Mouse (Mus musculus) megakaryocyte-erythroid progenitor cell, adult 5-6 weeks (primary cell): ENCODE results near the gene Rab44. TPM values are rescaled to one million over a fixed set of nuclear protein-coding genes. Genes with fewer than 3 reads are reported as not detected.

Experiments used
- ATAC-seq: replicated peaks from 2 replicates; pipeline ENCODE4 v1.8.0; 2016; ENCODE audit warnings: mild to moderate bottlenecking, inconsistent platforms; ENCODE audit not compliant: severe bottlenecking, poor library complexity, low FRiP score, low TSS enrichment
- total RNA-seq, 2 experiments: library from RNA; stranded (forward) in 1 of 2; stranded (reverse) in 1 of 2; fragments of 200-1000, 215-1000 nt in 1 of 2; fragments of >200 nt in 1 of 2; fragmentation: Nextera tagmentation in 1 of 2; gene quantifications; 2 replicates each; pipeline ENCODE4 v1.2.3; 2014 to 2017

Rab44 gene
- total RNA-seq, 2 experiments from 2014 or later = 4.1 to 23.3 TPM

DNA sequence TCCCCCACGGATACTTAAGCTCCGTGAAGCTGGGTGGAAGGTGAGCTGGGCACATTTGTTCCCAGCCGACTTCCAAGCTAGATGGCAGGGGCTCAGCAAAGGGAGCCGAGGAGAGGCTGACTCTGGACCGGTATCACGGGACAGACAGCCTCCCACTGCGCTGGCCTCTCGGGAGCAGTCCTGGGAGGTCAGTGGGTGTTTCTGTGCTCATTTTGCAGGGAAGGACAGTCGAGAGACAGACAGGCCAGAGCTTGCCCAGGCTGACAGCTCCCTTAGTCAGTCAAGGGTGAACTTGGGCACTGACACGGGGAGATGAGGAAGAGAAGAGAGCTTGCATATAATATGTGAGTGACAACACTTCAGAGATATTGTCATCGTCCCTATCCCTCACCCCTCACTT, 69.2 kb downstream of the Rab44 start:
- no peak for ATAC-seq

DNA sequence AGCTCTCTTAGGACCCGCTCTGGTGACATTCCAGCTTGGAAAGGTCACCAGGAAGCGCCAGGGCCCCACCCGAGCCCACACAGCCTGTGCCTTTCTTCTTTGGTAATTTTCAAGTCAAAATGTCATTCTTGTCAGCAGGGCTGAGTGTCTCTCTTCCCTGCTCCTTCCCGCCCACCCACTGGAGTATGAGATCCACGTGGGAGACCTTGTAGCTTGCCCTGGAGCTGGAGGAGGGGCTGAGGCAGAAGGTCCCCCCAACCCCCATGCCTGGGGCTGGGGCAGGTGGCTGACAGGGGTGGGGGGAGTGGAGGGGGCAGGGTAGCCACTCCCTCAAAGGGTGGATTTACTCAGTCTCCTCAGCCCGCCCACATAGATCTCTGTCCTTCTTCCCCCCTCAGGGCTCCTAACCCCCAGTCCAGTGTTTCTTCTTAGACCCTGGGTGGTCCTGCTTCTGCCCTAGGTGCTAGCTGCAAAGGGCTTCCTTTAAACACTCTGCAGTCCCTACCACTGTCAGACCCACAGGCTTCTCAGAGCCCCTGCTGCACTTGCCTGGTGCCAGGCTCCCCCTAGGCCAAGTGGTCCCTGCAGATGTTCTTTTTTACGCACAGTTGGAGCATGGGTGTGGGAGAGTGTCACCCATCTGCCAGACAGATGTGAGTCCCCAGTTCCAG, 71.6 kb downstream of the Rab44 start:
- ATAC-seq = no peak

DNA sequence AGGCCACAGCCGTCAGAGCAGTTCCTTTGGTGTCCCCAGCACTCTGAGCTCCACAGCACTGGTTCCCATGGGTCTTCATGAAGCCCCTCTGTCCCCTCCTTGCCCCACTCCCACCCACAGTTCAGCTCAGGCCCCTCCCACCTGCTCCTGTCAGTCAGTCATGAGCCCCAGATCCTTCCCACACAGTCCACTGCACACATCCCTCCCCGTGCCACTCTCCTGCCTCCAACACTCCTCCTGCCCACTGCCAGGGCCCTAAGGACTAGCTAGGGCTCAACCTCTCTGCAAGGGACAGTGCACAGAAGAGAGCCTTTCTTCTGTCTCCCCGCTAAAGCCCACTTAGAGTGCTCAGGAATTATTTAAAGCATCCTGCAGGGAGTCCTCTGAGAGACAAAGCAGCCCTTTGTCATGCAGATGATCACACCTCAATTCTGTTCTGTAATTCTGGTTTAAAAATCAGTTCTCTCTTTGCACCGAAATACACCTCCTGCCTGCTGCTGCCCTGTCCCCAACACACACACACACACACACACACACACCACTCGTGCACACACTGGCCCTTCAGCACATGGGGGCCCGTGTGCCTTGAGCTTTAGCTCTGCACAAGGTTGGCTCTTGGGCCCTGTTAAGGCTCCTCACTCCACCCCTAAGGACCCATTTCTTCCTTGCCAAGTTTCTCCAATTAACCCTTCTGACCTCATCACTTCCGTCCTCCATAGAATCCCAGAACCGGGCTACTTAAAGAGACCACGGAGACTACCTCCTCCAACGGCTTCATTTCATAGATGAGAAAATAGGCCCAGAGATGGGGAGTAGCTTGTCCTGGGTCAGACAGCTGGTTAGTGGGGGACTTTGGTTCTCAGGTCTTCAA, 73.3 kb downstream of the Rab44 start:
- no peak for ATAC-seq

DNA sequence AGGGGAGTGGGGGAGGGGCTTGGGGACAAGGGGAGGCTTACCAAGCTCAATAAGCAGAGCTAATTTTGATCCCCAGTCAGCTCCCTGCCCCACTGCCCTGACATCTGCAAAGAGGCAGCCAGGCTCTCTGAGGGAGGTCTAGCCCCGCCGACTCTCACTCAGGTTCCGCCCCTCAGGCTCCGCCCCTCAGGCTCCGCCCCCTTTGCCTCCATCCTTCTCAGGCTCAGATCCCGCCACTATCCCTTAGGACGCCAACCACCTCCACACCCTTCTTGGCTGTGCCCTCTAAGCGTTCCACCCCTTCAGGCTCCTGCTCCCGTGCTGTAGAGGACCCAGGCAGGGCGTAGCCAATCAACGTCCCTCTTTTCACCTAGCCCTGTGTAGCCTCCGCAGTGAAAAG, 75.0 kb downstream of the Rab44 start:
- no peak for ATAC-seq

GRCm38 (mm10) chr17:29195579-29195978, 81.6 kb downstream of the Rab44 start:
- no peak for ATAC-seq

Other genes starting within 250 kb of the Rab44 start
- 0.20 and 0.33 TPM in 2 replicates for gene 4930539E08Rik, start 198.8 kb upstream of the Rab44 start, total RNA-seq (2014; fragmentation: Nextera tagmentation)
- gene 4930539E08Rik, start 198.8 kb upstream of the Rab44 start, total RNA-seq (2017) = 0.23 and 0.66 TPM in 2 replicates
- gene Pxt1, start 170.3 kb upstream of the Rab44 start, total RNA-seq (2014; fragmentation: Nextera tagmentation) = not detected in 2 replicates
- not detected in 2 replicates for gene Pxt1, start 170.3 kb upstream of the Rab44 start, total RNA-seq (2017)
- gene Kctd20, start 162.2 kb upstream of the Rab44 start, total RNA-seq (2014; fragmentation: Nextera tagmentation) = 23.5 and 33.8 TPM in 2 replicates
- 31.4 and 39.9 TPM in 2 replicates for gene Kctd20, start 162.2 kb upstream of the Rab44 start, total RNA-seq (2017)
- gene Stk38, start 106.2 kb upstream of the Rab44 start, total RNA-seq (2014; fragmentation: Nextera tagmentation) = 123 TPM in 2 replicates
- 79.5 and 95.0 TPM in 2 replicates for gene Stk38, start 106.2 kb upstream of the Rab44 start, total RNA-seq (2017)
- 501 and 513 TPM in 2 replicates for gene Srsf3, start 81.5 kb upstream of the Rab44 start, total RNA-seq (2014; fragmentation: Nextera tagmentation)
- gene Srsf3, start 81.5 kb upstream of the Rab44 start, total RNA-seq (2017) = 747 and 1,154 TPM in 2 replicates
- gene Cdkn1a, start 23.2 kb upstream of the Rab44 start, total RNA-seq (2014; fragmentation: Nextera tagmentation) = 2.1 and 6.5 TPM in 2 replicates
- 0.95 and 3.5 TPM in 2 replicates for gene Cdkn1a, start 23.2 kb upstream of the Rab44 start, total RNA-seq (2017)
- 0.17 TPM in 1 of 2 replicates, not detected in the other for gene Cpne5, start 124.0 kb downstream of the Rab44 start, total RNA-seq (2014; fragmentation: Nextera tagmentation)
- 0.38 TPM in 1 of 2 replicates, not detected in the other for gene Cpne5, start 124.0 kb downstream of the Rab44 start, total RNA-seq (2017)
- gene Ppil1, start 150.0 kb downstream of the Rab44 start, total RNA-seq (2014; fragmentation: Nextera tagmentation) = 80.9 and 99.0 TPM in 2 replicates
- gene Ppil1, start 150.0 kb downstream of the Rab44 start, total RNA-seq (2017) = 82.9 and 105 TPM in 2 replicates
- gene BC004004, start 154.6 kb downstream of the Rab44 start, total RNA-seq (2014; fragmentation: Nextera tagmentation) = 81.8 and 82.3 TPM in 2 replicates
- 60.4 and 66.0 TPM in 2 replicates for gene BC004004, start 154.6 kb downstream of the Rab44 start, total RNA-seq (2017)
- gene Pi16, start 203.5 kb downstream of the Rab44 start, total RNA-seq (2014; fragmentation: Nextera tagmentation) = 0.32 TPM in 1 of 2 replicates, not detected in the other
- gene Pi16, start 203.5 kb downstream of the Rab44 start, total RNA-seq (2017) = not detected in 2 replicates
- gene Mtch1, start 233.8 kb downstream of the Rab44 start, total RNA-seq (2014; fragmentation: Nextera tagmentation) = 86.6 and 105 TPM in 2 replicates
- gene Mtch1, start 233.8 kb downstream of the Rab44 start, total RNA-seq (2017) = 31.9 and 32.4 TPM in 2 replicates
- gene Fgd2, start 246.8 kb downstream of the Rab44 start, total RNA-seq (2014; fragmentation: Nextera tagmentation) = 3.1 and 3.4 TPM in 2 replicates
- gene Fgd2, start 246.8 kb downstream of the Rab44 start, total RNA-seq (2017) = 2.7 and 6.0 TPM in 2 replicates